Comparison of ENCODE assay signal across 19 mouse cellular contexts in genomic region chr14:103073825-103074224, GRCm38 (mm10). TPM values are rescaled to one million over a fixed set of nuclear protein-coding genes. Genes with fewer than 3 reads are reported as not detected.
"Had no signal": no experiment of that assay in that cellular context is flagged by ENCODE, and none has a peak within 500 bp of the region (broad histone marks: within the 10 kb centered on the region; RNA-seq: fewer than 3 reads in every experiment).

No protein-coding gene starts in this region.

- H3K9ac ChIP-seq: lung, embryonic 15.5 days; midbrain, embryonic 12.5 days; neural tube, embryonic 12.5 days; stomach, embryonic 15.5 days had no signal

- H3K27me3 ChIP-seq: lung, embryonic 15.5 days; megakaryocyte, embryonic 14.5 days; midbrain, embryonic 12.5 days; neural tube, embryonic 12.5 days; stomach, embryonic 15.5 days had no signal

- H3K9me3 ChIP-seq: lung, embryonic 15.5 days; megakaryocyte, embryonic 14.5 days; midbrain, embryonic 12.5 days; neural tube, embryonic 12.5 days; stomach, embryonic 15.5 days had no signal

- ATAC-seq: lung, postnatal 0 days; midbrain, embryonic 16.5 days had no signal

- H3K4me2 ChIP-seq: lung, embryonic 15.5 days; midbrain, embryonic 12.5 days; neural tube, embryonic 12.5 days; stomach, embryonic 15.5 days had no signal

- H3K4me3 ChIP-seq: lung, embryonic 15.5 days; megakaryocyte, embryonic 14.5 days; midbrain, embryonic 12.5 days; neural tube, embryonic 12.5 days; stomach, embryonic 15.5 days had no signal

- DNase-seq: lung, adult 2 months; lung, postnatal 14 days; lung, postnatal 36 days; midbrain, embryonic 14.5 days; right cerebral cortex, postnatal 14 days; thymus, adult 2 months; thymus, postnatal 25 days; thymus, postnatal 4 days had no signal

- H3K27ac ChIP-seq: lung, embryonic 15.5 days; macrophage; midbrain, embryonic 12.5 days; neural tube, embryonic 12.5 days; stomach, embryonic 15.5 days; stomach, postnatal 0 days had no signal

- H3K4me1 ChIP-seq: stomach, embryonic 15.5 days had no signal

RNA-seq across cellular contexts. Expression of gene Acod1, which starts 27.0 kb away (rescaled TPM):
- polyA plus RNA-seq: lung, embryonic 15.5 days; midbrain, embryonic 12.5 days; midbrain, embryonic 16.5 days; neural tube, embryonic 12.5 days; neural tube, embryonic 14.5 days; stomach, postnatal 0 days; testis, adult 2 months had no signal
